Mouse (Mus musculus) right cerebral cortex, postnatal 4 days (tissue): ENCODE measurements around the gene Ttll13.

Experiments
- DNase-seq: peaks from one replicate; pipeline ENCODE4 v3.0.0-alpha.2; 2022

Ttll13 gene

DNA sequence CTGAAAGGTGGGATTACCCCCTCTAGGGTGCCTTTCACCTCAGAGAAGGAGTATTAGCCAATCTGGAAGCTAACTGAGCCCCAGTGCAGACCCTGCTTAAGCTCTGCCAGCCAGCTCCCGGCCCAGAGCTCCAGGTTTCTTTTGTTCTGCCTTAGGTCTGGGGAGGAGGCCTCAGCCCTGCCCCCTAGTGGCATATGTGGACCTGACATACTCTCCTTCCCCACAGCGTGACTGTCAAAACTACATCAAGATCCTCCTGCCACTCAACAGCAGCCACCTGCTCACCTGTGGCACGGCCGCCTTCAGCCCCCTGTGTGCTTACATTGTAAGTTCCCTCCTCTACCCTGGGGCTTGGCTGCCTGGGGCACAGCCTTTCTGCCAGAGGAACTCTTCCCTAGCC is 30.8 kb upstream of the Ttll13 start:
- DNase-seq = peak; percentile 85

DNA sequence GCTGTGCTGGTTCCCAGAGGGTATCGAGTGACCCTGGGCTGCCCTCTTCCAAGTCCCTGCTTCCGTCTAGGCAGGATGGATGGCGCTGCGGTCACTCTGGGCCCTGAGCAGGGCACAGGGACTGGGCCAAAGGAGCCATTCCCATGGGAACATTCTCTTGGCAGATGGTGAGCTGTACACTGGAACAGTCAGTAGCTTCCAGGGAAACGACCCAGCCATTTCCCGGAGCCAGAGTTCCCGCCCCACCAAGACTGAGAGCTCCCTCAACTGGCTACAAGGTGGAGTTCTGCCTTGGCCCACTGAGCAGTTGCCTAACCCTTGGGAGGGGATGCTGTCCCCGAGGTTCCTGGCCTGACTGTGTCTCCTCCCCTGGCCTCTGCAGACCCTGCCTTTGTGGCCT is 29.6 kb upstream of the Ttll13 start:
- no peak for DNase-seq

DNA sequence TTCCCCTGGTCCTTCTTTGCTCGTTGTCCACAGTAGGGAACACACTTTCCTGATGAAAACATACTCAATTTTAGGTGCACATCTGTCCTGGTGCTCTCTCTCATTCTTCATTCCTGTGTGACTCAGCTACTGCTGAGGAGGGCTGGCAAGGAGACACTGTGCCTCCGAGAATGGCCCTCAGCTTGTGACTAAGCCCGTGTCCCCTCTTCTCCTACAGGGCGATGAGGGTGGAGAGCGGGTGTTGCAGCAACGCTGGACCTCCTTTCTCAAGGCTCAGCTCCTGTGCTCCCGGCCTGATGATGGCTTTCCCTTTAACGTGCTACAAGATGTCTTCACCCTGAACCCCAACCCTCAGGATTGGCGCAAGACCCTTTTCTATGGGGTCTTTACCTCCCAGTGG is 27.5 kb upstream of the Ttll13 start:
- DNase-seq = no peak

DNA sequence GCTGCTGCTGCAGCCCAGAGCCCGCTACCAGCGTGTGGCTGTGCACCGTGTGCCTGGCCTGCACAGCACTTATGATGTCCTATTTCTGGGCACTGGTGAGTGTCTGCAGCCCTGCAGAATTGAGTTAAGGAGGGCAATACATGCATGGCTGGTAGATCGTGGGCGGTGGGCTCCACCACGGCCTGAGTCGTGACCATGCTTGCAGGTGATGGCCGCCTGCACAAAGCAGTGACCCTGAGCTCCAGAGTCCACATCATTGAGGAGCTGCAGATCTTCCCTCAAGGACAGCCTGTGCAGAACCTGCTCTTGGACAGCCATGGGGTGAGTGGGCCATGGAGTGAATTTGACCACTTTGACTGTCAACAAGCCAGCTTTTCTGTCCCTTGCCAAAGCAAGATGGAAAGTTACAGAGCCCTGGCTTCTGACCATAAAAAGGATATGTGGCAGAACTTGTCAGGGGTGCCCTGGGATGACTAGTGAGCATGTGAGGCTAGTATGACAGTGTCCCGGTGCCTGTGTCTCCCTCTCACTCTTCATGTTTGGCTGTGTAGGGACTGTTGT is 25.9 kb upstream of the Ttll13 start:
- DNase-seq = no peak

DNA sequence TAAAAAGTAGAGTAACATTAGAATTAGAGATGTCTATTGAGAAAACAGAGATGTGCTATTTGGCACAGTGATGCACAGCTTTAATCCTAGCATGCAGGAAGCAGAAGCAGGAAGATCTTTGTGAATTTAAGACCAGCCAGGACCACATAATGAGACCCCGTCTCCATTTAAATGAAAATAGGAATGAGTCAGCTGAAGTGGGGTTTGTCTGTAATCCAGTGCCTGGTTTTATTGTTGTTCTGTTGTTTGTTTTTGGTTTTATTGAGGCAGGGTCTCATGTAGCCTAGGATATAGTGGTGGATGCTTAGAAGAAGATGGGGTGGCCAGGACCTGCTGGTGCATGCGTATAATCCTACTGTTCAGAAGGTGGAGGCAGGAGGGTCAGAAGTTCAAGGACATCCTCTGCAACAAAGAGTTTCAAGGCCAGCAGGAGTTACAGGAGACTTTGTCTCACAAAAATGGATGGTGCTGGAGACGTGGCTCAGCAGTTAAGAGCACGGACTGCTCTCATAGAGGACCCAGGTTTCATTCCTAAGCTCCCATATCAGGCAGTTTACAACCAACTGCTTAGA is 24.9 kb upstream of the Ttll13 start:
- DNase-seq = no peak

DNA sequence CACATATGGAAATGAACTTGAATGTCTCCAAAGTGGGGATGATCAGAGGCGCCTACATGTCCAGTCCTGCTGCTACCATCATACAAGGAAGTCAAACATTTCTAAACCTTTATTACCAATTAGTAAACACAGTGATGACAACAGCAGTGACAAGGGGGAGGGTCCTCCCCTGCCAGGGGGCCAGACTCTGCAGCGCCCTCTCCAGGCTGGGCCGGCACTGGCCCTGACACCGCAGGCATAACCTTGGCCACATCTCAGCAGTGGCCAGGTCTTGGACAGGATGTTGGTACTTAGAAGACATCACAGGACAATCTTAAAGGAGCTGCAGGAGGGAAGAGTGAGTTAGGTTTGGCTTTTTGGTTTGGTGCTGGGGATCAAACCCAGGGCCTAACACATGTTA is 19.1 kb upstream of the Ttll13 start:
- no peak for DNase-seq

DNA sequence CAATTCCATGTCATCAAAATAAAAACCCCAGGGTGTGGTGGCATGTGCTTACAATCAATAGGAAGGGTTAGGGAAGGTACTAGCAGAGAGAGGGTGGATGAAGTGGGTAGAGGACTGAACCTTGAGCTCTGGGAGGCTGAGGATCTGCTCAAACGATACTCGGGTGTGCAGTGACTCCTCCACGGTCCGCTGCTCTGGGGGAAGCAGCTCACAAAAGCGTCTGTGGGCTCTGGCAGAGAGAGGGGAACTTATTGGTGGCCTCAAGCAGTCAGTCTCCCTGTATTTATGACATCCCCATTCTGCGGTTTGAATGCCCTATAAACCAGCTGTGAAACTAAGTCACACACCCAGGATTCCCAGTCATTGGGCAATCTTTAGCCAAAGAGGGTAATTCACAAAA is 16.0 kb upstream of the Ttll13 start:
- no peak for DNase-seq

DNA sequence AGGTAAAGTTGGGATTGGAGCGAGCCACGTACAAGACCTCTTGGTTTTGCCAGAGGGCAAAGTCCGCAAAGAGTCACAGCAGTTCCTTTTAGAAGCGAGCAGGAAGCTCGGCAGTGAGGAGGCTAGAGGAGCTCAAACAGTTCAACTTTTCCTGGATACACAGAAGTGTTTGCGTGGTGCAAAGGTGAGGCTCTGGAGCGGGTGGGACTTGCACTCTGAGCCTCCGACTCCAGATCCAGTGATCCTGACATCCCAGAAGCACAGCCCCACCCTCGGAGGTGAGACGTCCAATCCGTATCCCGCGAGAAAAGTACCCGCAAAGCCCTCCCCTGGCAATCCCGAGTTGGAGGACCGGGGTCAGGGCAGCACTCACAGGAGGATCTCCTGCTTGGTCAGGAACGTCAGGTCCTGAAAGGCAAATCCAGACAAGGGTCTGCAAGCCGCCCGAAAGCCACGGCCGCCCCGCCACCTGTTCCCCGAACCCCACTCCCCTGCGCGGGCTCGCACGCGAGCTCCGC is 14.1 kb upstream of the Ttll13 start:
- DNase-seq = no peak

DNA sequence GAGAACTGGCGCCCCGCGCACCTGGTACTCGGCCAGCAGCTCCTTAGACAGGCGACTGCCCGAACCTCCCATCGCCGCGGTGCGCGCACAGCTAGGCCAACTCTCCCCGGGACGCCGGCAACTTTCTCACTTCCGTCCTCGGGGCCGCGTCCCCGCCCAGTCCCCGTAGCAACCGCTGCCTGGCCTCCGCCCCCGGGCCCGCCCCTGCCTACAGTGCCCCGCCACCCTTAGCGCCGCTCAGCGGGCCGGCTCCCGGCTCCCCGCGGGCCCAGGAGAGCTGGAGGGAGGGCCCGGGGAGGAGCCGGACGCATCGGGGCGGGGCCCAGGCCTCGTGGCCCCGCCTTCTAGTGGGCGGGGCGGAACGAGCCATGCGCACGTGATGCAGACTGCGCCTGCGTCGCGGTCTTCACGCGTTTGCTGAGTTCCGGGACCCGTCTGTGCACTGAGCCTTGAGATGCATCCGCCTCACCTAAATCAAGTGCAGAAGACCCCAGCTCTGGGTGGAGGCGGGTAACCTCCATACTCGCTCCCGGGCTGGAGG is 13.6 kb upstream of the Ttll13 start, which contains the start of the genes Cib1 and Gdpgp1:
Gene Cib1, minus strand, starts transcription at position 325 of the 541 bp plus-strand sequence.
Gene Gdpgp1, plus strand, starts transcription at position 377 of the 541 bp plus-strand sequence.
- peak; percentile 88 for DNase-seq

DNA sequence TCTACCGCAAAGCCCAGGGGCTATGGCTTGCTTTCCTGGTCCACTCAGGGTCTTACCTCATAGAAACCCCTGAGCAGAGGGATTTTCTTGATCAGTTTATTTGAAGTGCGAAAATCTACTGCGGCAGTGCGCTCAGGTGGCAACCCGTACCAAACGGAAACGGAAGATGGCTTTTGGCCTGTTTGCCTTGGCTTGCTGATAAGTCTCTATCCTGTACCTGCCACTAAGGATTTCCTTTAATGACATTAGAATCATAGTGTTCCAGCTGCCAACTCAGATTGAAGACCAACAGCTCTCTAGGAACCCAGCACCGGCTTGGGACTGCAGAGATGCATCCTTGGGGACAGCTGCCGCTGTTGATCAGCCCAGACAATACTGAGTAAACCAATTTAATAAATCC is 12.4 kb upstream of the Ttll13 start:
- no peak for DNase-seq

DNA sequence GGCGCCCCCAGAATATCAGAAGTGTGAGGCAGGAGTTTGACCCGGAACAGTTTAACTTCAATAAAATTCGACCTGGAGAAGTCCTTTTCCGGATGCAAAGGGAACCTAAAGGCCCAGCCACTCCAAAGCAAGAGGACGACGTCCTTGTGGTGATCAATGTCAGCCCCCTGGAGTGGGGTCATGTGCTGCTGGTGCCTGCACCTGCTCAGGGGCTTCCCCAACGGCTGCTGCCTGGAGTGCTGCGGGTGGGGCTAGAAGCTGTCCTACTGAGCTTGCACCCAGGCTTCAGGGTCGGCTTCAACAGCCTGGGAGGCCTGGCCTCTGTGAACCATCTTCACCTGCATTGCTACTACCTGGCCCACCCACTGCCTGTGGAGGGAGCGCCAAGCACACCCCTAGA is 7.6 kb upstream of the Ttll13 start:
- no peak for DNase-seq

DNA sequence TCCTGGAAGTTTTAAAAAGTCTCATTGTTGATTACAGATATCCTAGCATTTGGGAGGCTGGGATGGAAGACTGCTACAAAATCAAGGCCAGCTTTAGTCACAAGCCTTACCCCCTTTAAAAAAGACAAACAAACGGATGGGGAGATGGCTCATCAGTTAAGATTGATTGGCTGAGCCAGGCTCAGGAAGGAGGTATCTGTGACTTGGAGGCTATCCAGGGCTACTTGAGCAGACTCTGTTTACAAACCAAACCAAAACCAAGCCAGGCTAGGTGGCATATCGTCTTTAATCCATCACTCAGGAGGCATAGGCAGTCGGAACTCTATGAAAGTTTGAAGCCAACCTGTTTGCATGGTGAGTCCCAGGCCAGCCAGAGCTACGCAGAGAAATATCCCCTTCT is 4.5 kb upstream of the Ttll13 start:
- no peak for DNase-seq

DNA sequence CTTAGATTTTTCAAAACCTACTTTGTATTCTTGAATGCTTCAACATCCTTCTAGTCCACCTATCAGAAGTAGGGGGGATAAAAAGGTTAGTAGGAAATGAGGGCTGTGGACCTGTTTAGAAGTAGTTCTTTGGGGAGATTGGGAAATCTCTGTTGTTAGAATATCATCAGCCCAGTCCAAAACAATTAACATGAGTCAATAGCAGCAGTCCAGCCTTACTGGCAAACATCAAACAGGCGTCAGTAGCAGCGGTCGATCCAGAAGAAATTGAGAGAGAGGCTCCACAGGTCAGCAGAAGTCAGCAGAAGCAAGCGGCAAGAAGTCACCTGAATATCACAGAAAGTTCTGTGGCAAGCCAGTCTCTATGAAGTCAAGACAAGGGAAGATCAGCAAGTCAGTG is 1.3 kb upstream of the Ttll13 start:
- DNase-seq = no peak

DNA sequence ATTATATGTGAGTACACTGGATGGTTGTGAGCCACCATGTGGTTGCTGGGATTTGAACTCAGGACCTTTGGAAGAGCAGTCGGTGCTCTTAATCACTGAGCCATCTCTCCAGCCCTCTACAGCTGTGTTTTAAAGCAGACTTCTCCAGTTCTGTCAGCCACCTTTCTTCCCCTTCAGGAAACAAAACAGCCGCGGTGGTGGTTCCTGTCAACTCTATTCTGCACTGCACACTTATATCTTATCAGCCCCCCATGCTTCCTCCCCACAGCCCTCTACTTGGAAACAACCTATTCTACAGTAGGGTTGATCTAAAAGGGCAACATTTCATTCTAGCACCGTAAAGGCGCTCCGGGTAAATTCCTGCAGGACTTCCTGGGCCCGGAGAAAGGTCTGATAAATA is 683 bp downstream of the Ttll13 start:
- DNase-seq = no peak

DNA sequence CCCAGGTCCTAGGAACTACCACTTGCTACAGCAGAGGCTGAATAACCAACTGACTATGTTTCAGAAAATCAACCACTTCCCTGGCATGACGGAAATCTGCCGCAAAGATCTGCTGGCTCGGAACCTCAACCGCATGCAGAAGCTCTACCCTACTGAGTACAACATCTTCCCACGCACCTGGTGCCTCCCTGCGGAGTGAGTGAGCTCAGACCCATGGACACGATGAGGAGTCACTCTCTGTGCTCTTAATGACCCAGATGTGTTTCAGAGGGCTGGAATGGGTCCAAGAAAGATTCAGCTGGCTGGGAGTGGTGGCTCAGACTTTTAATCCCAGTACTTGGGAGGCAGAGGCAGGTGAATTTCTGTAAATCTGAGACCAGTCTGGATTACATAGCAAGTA is 6.3 kb downstream of the Ttll13 start:
- no peak for DNase-seq

DNA sequence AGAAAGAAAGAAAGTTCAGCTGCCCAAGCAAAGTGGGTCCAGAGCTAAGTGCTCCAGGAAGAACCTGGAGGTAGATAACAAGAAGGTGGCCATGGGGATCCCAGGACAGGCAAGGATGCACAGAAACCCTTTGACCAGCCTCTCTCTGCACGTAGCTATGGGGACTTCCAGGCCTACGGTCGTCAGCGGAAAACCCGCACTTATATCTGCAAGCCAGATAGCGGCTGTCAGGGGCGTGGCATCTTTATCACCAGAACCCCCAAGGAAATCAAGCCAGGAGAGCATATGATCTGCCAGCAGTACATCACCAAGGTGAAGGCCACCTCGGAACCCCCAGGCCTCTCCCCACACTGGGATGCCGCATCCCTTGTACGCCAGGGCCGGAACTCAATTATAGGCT is 6.7 kb downstream of the Ttll13 start:
- DNase-seq = no peak

DNA sequence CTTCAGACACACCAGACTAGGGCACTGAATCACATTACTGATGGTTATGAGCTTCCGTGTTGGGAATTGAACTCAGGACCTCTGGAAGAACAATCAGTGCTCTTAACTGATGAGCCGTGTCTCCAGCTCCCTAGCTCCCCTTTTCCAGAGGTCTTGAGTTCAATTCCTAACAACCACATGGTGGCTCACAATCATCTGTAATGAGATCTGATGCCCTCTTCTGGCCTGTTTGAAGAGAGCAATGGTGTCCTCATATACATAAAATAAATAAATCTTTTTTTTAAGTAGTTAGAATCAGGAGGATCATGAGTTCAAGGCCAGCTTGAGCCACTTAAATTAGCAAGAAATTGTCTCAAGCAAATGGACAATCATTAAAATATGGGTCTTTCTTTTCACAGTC is 9.8 kb downstream of the Ttll13 start:
- no peak for DNase-seq

DNA sequence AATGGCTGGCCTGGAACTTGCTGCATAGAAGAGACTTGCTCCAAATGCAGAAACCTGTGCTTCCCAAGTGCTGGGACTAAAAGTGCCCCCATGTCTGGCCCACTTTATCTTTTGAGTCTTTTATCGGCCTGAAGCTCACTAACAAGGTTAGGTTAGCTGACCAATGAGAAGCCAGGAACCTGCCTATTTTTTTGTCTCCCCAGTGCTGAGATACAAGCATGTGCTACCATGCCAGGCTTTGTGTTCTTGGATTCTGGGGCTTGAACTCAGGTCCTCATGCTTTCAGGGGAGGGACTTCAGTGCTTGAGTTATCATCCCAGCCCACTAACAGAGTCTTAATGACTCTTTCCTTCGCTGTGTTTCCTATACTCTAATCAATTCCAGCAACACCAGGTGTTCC is 11.5 kb downstream of the Ttll13 start:
- no peak for DNase-seq

DNA sequence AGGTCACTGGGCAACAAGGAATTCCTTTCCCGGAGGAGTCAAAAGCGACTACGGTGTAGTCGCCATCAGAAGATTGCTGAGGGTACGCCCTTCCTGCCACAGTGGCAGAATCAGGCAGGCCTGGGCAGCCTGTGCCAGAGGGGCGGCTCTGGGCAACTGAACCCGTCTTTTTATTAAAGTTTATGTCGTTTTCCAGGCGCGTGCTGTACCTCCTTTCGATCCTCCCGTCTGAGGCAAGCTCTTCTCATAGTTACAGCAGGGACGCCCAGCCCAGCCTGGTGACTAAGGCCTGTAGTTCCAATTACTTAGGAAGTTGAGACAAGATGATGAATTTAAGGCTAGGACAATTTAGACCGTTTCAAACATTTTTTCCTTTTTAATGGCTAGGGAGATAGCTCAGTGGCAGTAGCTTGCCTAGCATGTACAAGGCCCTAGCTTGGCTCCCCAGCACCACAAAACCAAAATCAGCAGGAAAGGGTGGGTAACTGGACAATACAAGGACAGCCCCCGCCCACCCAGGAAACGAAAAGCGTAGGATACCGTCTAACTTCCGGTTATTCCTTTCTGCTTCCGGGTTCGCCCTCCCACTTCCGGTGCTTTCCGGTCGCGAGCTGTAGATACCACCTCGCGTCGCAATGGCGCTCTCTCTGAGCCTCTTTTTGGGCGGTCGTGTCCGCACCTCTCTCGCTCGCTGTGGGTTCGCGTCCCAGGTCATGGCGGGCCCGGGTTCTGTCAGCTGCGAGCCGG is 14.6 kb downstream of the Ttll13 start, which contains the start of gene Ngrn:
Gene Ngrn, plus strand, starts transcription at position 591 of the 747 bp plus-strand sequence.
- peak; percentile 78 for DNase-seq

DNA sequence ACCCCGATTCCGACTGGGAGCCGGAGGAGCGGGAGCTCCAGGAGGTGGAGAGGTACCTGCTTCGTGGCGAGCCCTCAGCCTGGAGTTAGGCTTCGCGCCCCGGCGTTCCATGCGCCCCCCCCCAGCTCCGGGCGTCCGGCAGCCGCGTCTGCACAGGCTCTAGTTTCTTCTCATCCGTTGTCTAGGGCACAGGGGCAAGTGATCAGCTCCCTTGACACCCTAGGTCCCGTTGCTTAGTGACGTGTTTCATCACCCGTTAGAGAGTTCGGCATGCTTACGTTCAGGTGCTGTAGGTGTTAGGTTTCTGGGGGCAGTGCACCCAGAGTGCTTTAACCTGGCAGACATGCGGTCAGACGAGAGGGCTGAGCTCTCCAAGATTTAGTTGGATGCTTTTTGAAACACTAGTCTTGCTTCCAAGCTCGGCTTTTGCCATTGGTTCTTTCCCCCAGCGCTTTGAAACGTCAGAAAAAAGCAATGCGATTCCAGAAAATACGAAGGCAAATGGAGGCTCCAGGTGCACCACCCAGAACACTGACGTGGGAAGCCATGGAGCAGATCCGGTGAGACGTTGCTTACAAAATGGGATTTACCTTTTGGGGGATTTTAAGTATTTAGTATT is 15.3 kb downstream of the Ttll13 start:
- DNase-seq = no peak

DNA sequence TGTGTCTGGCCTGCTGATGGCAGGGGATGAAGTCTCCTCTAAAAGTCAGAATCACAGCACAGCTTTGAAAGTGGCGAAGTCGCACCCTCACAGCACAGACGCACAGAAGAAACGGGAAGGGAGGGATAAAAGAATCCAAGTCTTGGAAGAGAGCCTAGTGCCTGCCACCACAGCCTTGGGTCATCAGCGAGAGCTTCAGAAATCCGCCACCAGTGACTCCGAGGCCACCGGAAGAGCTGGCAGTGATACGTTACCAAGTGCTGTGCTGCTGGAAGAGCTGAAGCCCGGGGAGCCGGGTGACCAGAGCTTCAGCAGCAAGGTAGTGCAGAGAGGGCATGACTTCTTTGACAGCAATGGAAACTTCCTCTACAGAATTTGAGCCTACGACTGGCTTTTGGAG is 18.4 kb downstream of the Ttll13 start:
- DNase-seq = no peak

DNA sequence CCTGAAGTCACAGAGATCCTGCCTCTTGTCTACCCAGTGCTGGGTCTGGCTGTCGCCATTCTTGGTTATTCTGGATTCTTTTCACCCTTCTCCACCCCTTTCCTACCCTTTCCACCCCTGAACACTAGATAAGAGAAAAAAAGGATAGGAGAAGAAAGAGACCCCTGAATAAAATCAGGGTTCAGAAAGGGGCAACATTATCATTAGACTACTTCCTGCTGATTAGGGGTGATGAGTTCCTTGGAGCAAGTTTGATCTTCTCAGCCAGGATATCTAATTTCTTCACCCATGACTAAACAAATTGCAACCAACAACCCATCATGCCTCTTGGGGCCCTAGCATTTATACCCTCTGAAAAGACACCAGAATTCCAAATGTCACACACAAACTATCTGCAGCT is 21.6 kb downstream of the Ttll13 start:
- no peak for DNase-seq
